Mouse (Mus musculus) thymus, adult 2 months (tissue): ENCODE measurements around the gene Mogat2.

Experiments used
- CTCF ChIP-seq: fragments of 200-500 bp; IDR thresholded peaks from 2 replicates; pipeline ENCODE4 v1.5.1; 2012; ENCODE audit warnings: mild to moderate bottlenecking, control low read depth, low read length, moderate library complexity, borderline replicate concordance; ENCODE audit not compliant: control insufficient read depth, poor library complexity, insufficient read depth; ENCODE audit errors: extremely low read depth
- POLR2A ChIP-seq: fragments of 200-500 bp; IDR thresholded peaks from 2 replicates; pipeline ENCODE4 v1.6.1; 2012; ENCODE audit warnings: mild to moderate bottlenecking, low read length, control low read depth, moderate library complexity; ENCODE audit not compliant: control insufficient read depth, poor library complexity, insufficient read depth; ENCODE audit errors: extremely low read depth

DNA sequence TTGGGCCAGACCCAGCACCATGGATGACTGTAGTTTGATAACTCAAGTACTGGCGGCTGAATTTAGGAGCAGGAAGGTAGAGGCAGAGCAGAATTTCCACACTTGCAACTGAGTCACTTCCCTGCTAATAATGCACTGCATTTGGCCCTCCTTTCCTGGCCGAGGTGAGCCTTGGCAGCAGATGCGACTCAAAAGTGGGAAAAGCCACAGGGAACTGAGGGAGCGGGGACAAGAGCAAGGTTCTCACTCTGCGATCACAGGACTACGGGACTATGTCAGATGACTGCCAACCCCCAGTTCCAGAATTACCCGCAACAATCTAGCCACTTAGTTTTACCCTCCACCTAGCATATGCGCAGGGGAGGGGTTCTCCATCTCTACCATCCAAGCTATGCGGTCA is 59.1 kb downstream of the Mogat2 start:
- no peak for TF ChIP-seq CTCF
- no peak for TF ChIP-seq POLR2A
